Mouse (Mus musculus) CH12.LX (cell line): ENCODE data around the gene Mob1a. TPM values are rescaled to one million over a fixed set of nuclear protein-coding genes. Genes with fewer than 3 reads are reported as not detected.

Experiments
- DNase-seq: peaks from one replicate; pipeline ENCODE4 v3.0.0-alpha.2; 2013; ENCODE audit errors: extremely low read depth
- H3K27ac ChIP-seq: 2 replicates; pipeline ENCODE4 v1.5.1; 2012; ENCODE audit warnings: low read depth, mild to moderate bottlenecking, control low read depth, moderate library complexity; ENCODE audit not compliant: insufficient read depth
- H3K27me3 ChIP-seq: replicated peaks from 2 replicates; pipeline ENCODE3; 2012; ENCODE audit warnings: inconsistent platforms
- H3K36me3 ChIP-seq, 2 experiments: replicated peaks in 1 of 2; 2 replicates each; pipeline versions ENCODE3 to v1.6.1; 2012; ENCODE audit warnings: inconsistent platforms in 1 of 2, low read length in 1 of 2, mild to moderate bottlenecking in 1 of 2, mixed read lengths in 1 of 2, moderate library complexity in 1 of 2; ENCODE audit not compliant: control insufficient read depth in 1 of 2, insufficient read depth in 1 of 2
- H3K4me1 ChIP-seq, 2 experiments: 2 replicates each; pipeline ENCODE4 v1.6.1; 2012; ENCODE audit warnings: inconsistent platforms in 1 of 2, moderate library complexity in 1 of 2; ENCODE audit not compliant: insufficient read depth in 2 of 2, control insufficient read depth in 1 of 2
- H3K4me2 ChIP-seq: 2 replicates; pipeline ENCODE4 v1.6.1; 2012; ENCODE audit warnings: low read depth, mild to moderate bottlenecking, control low read depth; ENCODE audit not compliant: poor library complexity, insufficient read depth, severe bottlenecking
- H3K4me3 ChIP-seq, 3 experiments: fragments of 150-350 bp in 1 of 3; sonication (generic) in 1 of 3; replicated peaks in 1 of 3; 2 replicates each; pipeline versions ENCODE3 to v1.5.1; 2011 to 2012; ENCODE audit warnings: low read depth in 2 of 3, low read length in 2 of 3, mild to moderate bottlenecking in 2 of 3, moderate library complexity in 2 of 3, control low read depth in 1 of 3, improper control_type of control experiment in 1 of 3, inconsistent platforms in 1 of 3, mixed read lengths in 1 of 3; ENCODE audit not compliant: poor library complexity in 1 of 3
- H3K79me2 ChIP-seq: replicated peaks from 2 replicates; pipeline ENCODE4 v1.6.1; 2012; ENCODE audit warnings: mild to moderate bottlenecking, moderate library complexity; ENCODE audit not compliant: control insufficient read depth, poor library complexity, insufficient read depth, severe bottlenecking; ENCODE audit errors: extremely low read depth
- H3K9ac ChIP-seq: 2 replicates; pipeline ENCODE4 v1.6.1; 2012; ENCODE audit warnings: low read depth, mild to moderate bottlenecking, control low read depth, moderate library complexity; ENCODE audit not compliant: insufficient read depth
- H3K9me3 ChIP-seq: replicated peaks from 2 replicates; pipeline ENCODE3; 2012; ENCODE audit warnings: low read length, inconsistent platforms, mixed read lengths
- CHD2 ChIP-seq: IDR thresholded peaks from 2 replicates; pipeline ENCODE4 v1.6.1; 2011; ENCODE audit warnings: low read length, improper control_type of control experiment
- CTCF ChIP-seq, 2 experiments: IDR thresholded peaks in 1 of 2; conservative IDR thresholded peaks in 1 of 2; 2 replicates each; pipeline ENCODE4 v1.5.1; 2011 to 2012; ENCODE audit warnings: low read depth in 2 of 2, low read length in 2 of 2, improper control_type of control experiment in 1 of 2, inconsistent platforms in 1 of 2, mild to moderate bottlenecking in 1 of 2, moderate library complexity in 1 of 2
- E2F4 ChIP-seq: IDR thresholded peaks from 2 replicates; pipeline ENCODE4 v1.6.1; 2011; ENCODE audit warnings: low read depth, low read length, improper control_type of control experiment; ENCODE audit not compliant: insufficient replicate concordance
- ETS1 ChIP-seq: conservative IDR thresholded peaks from 2 replicates; pipeline ENCODE4 v1.6.1; 2012; ENCODE audit warnings: low read depth, mild to moderate bottlenecking, inconsistent platforms, low read length, improper control_type of control experiment, moderate library complexity
- GABPA ChIP-seq: IDR thresholded peaks from 2 replicates; pipeline ENCODE4 v1.6.1; 2012; ENCODE audit warnings: low read depth, low read length, improper control_type of control experiment, inconsistent platforms; ENCODE audit not compliant: insufficient replicate concordance
- HCFC1 ChIP-seq: IDR thresholded peaks from 2 replicates; pipeline ENCODE4 v1.6.1; 2012; ENCODE audit warnings: low read depth, mild to moderate bottlenecking, inconsistent platforms, low read length, improper control_type of control experiment
- JUN ChIP-seq: IDR thresholded peaks from 2 replicates; pipeline ENCODE4 v1.6.1; 2011; ENCODE audit warnings: low read depth, mild to moderate bottlenecking, low read length, improper control_type of control experiment, moderate library complexity; ENCODE audit not compliant: insufficient read depth
- JUND ChIP-seq: conservative IDR thresholded peaks from 2 replicates; pipeline ENCODE4 v1.6.1; 2011; ENCODE audit warnings: low read depth, low read length, improper control_type of control experiment
- MAX ChIP-seq: IDR thresholded peaks from 2 replicates; pipeline ENCODE4 v1.6.1; 2011; ENCODE audit warnings: low read length, improper control_type of control experiment
- MAZ ChIP-seq: IDR thresholded peaks from 2 replicates; pipeline ENCODE4 v1.6.1; 2012; ENCODE audit warnings: low read depth, mild to moderate bottlenecking, inconsistent platforms, low read length, improper control_type of control experiment, moderate library complexity
- MXI1 ChIP-seq: IDR thresholded peaks from 2 replicates; pipeline ENCODE4 v1.6.1; 2011; ENCODE audit warnings: mild to moderate bottlenecking, low read depth, low read length, improper control_type of control experiment
- MYC ChIP-seq: IDR thresholded peaks from 2 replicates; pipeline ENCODE4 v1.6.1; 2011; ENCODE audit warnings: low read depth, mild to moderate bottlenecking, improper control_type of control experiment, low read length
- NELFE ChIP-seq: IDR thresholded peaks from 2 replicates; pipeline ENCODE4 v1.6.1; 2011; ENCODE audit warnings: low read depth, low read length, improper control_type of control experiment
- NRF1 ChIP-seq: IDR thresholded peaks from 2 replicates; pipeline ENCODE4 v1.6.1; 2014; ENCODE audit warnings: low read depth, mild to moderate bottlenecking, inconsistent platforms, low read length, improper control_type of control experiment, moderate library complexity
- PAX5 ChIP-seq: IDR thresholded peaks from 2 replicates; pipeline ENCODE4 v1.6.1; 2012; ENCODE audit warnings: low read length, inconsistent platforms, mixed read lengths
- POLR2A ChIP-seq: IDR thresholded peaks from 2 replicates; pipeline ENCODE4 v1.6.1; 2011; ENCODE audit warnings: low read depth, mild to moderate bottlenecking, improper control_type of control experiment, low read length
- TCF12 ChIP-seq: IDR thresholded peaks from 2 replicates; pipeline ENCODE4 v1.6.1; 2014; ENCODE audit warnings: low read depth, mild to moderate bottlenecking, inconsistent platforms, low read length, improper control_type of control experiment
- UBTF ChIP-seq: IDR thresholded peaks from 2 replicates; pipeline ENCODE4 v1.6.1; 2012; ENCODE audit warnings: low read depth, mild to moderate bottlenecking, inconsistent platforms, low read length, improper control_type of control experiment, moderate library complexity
- USF1 ChIP-seq: IDR thresholded peaks from 2 replicates; pipeline ENCODE4 v1.6.1; 2014; ENCODE audit warnings: low read depth, mild to moderate bottlenecking, inconsistent platforms, low read length, improper control_type of control experiment
- USF2 ChIP-seq: conservative IDR thresholded peaks from 2 replicates; pipeline ENCODE4 v1.6.1; 2011; ENCODE audit warnings: low read depth, low read length, improper control_type of control experiment
- ZC3H11A ChIP-seq: IDR thresholded peaks from 2 replicates; pipeline ENCODE4 v1.6.1; 2012; ENCODE audit warnings: low read depth, mild to moderate bottlenecking, inconsistent platforms, low read length, improper control_type of control experiment
- ZKSCAN1 ChIP-seq: IDR thresholded peaks from 2 replicates; pipeline ENCODE4 v1.6.1; 2012; ENCODE audit warnings: low read depth, inconsistent platforms, low read length, improper control_type of control experiment, borderline replicate concordance
- ZMIZ1 ChIP-seq: IDR thresholded peaks from 2 replicates; pipeline ENCODE4 v1.6.1; 2012; ENCODE audit warnings: low read depth, mild to moderate bottlenecking, inconsistent platforms, low read length, improper control_type of control experiment
- ZNF384 ChIP-seq: IDR thresholded peaks from 2 replicates; pipeline ENCODE4 v1.6.1; 2012; ENCODE audit warnings: low read depth, low read length, improper control_type of control experiment, inconsistent platforms
- dilution Hi-C: fragments of 300-500 bp; cut with MboI; formaldehyde crosslinking; loops from 2 replicates; pipeline ENCODE4 v1.14.3; 2020; ENCODE audit warnings: low sequenced_read_pairs; ENCODE audit not compliant: extremely low pct_unique_long_range_greater_than_20kb, extremely low pct_ligation_motif_present
- in situ Hi-C: fragments of 300-500 bp; cut with MboI; formaldehyde crosslinking; loops from 3 replicates; pipeline ENCODE4 v1.14.3; 2019; ENCODE audit warnings: low sequenced_read_pairs, low pct_ligation_motif_present, low pct_unique_long_range_greater_than_20kb, mixed read lengths
- polyA plus RNA-seq: library from polyadenylated mRNA; unstranded; fragments of >175 nt; gene quantifications from 2 replicates; pipeline ENCODE4 v1.2.1, GENCODE M21; 2012; ENCODE audit warnings: low read depth; ENCODE audit not compliant: insufficient read length
- total RNA-seq, 2 experiments: library from RNA; depleted of rRNA; stranded (reverse); fragments of 300-350 nt in 1 of 2; fragments of >200 nt in 1 of 2; gene quantifications; 2 replicates each; pipeline ENCODE4 v1.2.3; 2012 to 2014

Mob1a gene
- total and polyA plus RNA-seq, 3 experiments = 82.6 to 182 (median 99.8) TPM

GRCm38 (mm10) chr6:83347916-83348315 lies 22.1 kb downstream of the Mob1a start:
- no peak for DNase-seq
- H3K4me1 ChIP-seq = peaks cover 7 to 17% of the 10 kb centered on the region in 2 experiments
- peaks cover 23 to 51% of the 10 kb centered on the region in 2 experiments for H3K36me3 ChIP-seq
- no peaks in the 10 kb centered on the region for H3K9me3 ChIP-seq
- H3K79me2 ChIP-seq = no peaks in the 10 kb centered on the region
- no peak overlapping the region for H3K9ac ChIP-seq
- no peak overlapping the region for H3K4me2 ChIP-seq
- no peak overlapping the region for H3K27ac ChIP-seq
- no peaks in the 10 kb centered on the region for H3K27me3 ChIP-seq
- dilution Hi-C loops = no loop called here
- H3K4me3 ChIP-seq = no peak overlapping the region
- TF ChIP-seq ZNF384 (no peak), JUN (no peak), ZMIZ1 (no peak), UBTF (no peak), HCFC1 (no peak), PAX5 (no peak), ZC3H11A (no peak), JUND (no peak), USF1 (no peak), USF2 (no peak), MXI1 (no peak), ZKSCAN1 (no peak), MYC (no peak)
- in situ Hi-C loops = no loop called here

DNA sequence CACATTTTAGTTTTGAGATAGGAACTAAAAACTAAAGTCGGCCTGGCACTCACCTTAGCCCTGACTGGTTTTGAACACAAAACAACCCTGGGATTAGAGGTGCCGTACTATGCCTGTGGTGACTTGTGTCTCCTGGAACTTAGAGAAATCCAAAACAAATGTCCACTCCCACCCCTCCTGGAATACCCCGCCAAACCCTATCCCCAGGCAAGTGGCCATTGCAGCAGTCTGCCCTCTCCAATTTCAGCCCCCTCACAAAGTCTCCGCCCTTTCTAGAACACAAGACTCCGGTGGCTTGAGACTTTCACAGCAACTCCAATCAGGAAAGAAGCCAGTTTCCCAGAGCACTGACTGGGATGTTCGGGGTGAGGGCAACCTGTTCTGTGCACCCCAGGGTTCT lies 23.1 kb downstream of the Mob1a start, which contains the start of gene Bola3:
TSS of gene Bola3 (plus strand) at position 275 of the 400 bp plus-strand sequence.
- no peak for DNase-seq
- H3K36me3 ChIP-seq = peaks cover 29 to 53% of the 10 kb centered on the region in 2 experiments
- dilution Hi-C loops = no loop called here

More for the DNA sequence above, 23.1 kb downstream of the Mob1a start, which contains the start of gene Bola3:
- in situ Hi-C loops = no loop called here
- Histone ChIP-seq H3K27me3 (no peaks in the 10 kb centered on the region), H3K79me2 (no peaks in the 10 kb centered on the region), H3K9ac (peak within 1 kb of the TSS; percentile 90), H3K4me3 (peak within 1 kb of the TSS; percentile 76 to 80 (median 78)), H3K4me2 (peak within 1 kb of the TSS; percentile 73), H3K9me3 (no peaks in the 10 kb centered on the region), H3K4me1 (peaks cover 7 to 17% of the 10 kb centered on the region in 2 experiments), H3K27ac (no peak within 1 kb of the TSS)
- TF ChIP-seq GABPA = no peak
- TF ChIP-seq ZC3H11A = no peak
- TF ChIP-seq MAX = no peak
- TF ChIP-seq JUND = no peak
- no peak for TF ChIP-seq NRF1
- TF ChIP-seq ETS1 = no peak
- TF ChIP-seq CHD2 = no peak
- no peak for TF ChIP-seq TCF12
- TF ChIP-seq HCFC1 = no peak
- no peak for TF ChIP-seq CTCF (conservative IDR thresholded peaks at IDR 0.05 in 1 of 2, IDR thresholded peaks at IDR 0.05 in 1 of 2; ENCODE audit: low read depth in 2 of 2, low read length in 2 of 2)
- TF ChIP-seq POLR2A = no peak
- no peak for TF ChIP-seq MAZ
- no peak for TF ChIP-seq USF1
- TF ChIP-seq ZKSCAN1 = no peak
- TF ChIP-seq E2F4 = no peak
- no peak for TF ChIP-seq NELFE
- no peak for TF ChIP-seq ZNF384
